In genomic region chr5:115125211-115125871, GRCm38 (mm10) we compare ENCODE assay signal across 8 mouse cellular contexts. TPM values are rescaled to one million over a fixed set of nuclear protein-coding genes. Genes with fewer than 3 reads are reported as not detected.
DNase-seq lines count a peak whose midpoint lies in the region; ATAC-seq and TF ChIP-seq lines count a peak whose summit lies in the region.

No protein-coding gene starts in this region.

- H3K9ac ChIP-seq in embryonic facial prominence, embryonic 12.5 days, result no peak overlapping the region
- no peak overlapping the region for H3K9ac ChIP-seq in heart, adult 2 months (ENCODE audit: low read depth, low read length)
- H3K9ac ChIP-seq in limb, embryonic 12.5 days (replicated peaks), result no peak overlapping the region
- no peak overlapping the region for H3K9ac ChIP-seq in midbrain, embryonic 16.5 days (ENCODE audit: low read depth, low read length)

- no peak; the same call in 1 of the 2 replicates for TF ChIP-seq CTCF in heart, adult 2 months (IDR thresholded peaks at IDR 0.05)

- H3K79me2 ChIP-seq in heart, adult 2 months (replicated peaks; ENCODE audit: control insufficient read depth, insufficient read depth, low read length), result no peaks in the 10 kb centered on the region

- peak; percentile 85 to 86 for DNase-seq in B cell, adult 2 months
- DNase-seq in adrenal gland, postnatal 36 days, result peak; percentile 81 to 88
- DNase-seq in heart, adult 2 months, result peak; percentile 89 to 90
- DNase-seq in kidney, adult 8-10 months, result peak; percentile 80 to 86
- DNase-seq in spleen, postnatal 10 days (ENCODE audit: low spot score in 2 of 2), result peak; percentile 74 to 88

- H3K4me2 ChIP-seq in embryonic facial prominence, embryonic 12.5 days (replicated peaks), result no peak overlapping the region
- no peak overlapping the region for H3K4me2 ChIP-seq in limb, embryonic 12.5 days
- no peak overlapping the region for H3K4me2 ChIP-seq in midbrain, embryonic 16.5 days (ENCODE audit: low read length)

- no peak overlapping the region; the same call in 1 of the 2 replicates for H3K27ac ChIP-seq in embryonic facial prominence, embryonic 12.5 days
- peak overlapping the region; percentile 38 for H3K27ac ChIP-seq in heart, adult 2 months
- H3K27ac ChIP-seq in limb, embryonic 12.5 days, result peak overlapping the region; percentile 25; the same call in 1 of the 2 replicates
- H3K27ac ChIP-seq in midbrain, embryonic 16.5 days (ENCODE audit: low read length), result no peak overlapping the region

- peaks cover 62% of the 10 kb centered on the region for H3K36me3 ChIP-seq in embryonic facial prominence, embryonic 12.5 days
- H3K36me3 ChIP-seq in heart, adult 2 months (ENCODE audit: control insufficient read depth, insufficient read depth, low read length), result no peaks in the 10 kb centered on the region
- H3K36me3 ChIP-seq in limb, embryonic 12.5 days, result peaks cover 81% of the 10 kb centered on the region
- H3K36me3 ChIP-seq in midbrain, embryonic 16.5 days (ENCODE audit: control insufficient read depth, insufficient read depth, low read length), result peaks cover 14% of the 10 kb centered on the region; the same call in 1 of the 2 replicates

- peak; percentile 32; the same call in 1 of the 2 replicates for ATAC-seq in embryonic facial prominence, embryonic 12.5 days (ENCODE audit: insufficient number of reproducible peaks, insufficient read depth, low FRiP score, low TSS enrichment)
- no peak for ATAC-seq in limb, embryonic 12.5 days (ENCODE audit: insufficient number of reproducible peaks, insufficient read depth, low FRiP score, low TSS enrichment, low read depth)
- ATAC-seq in midbrain, embryonic 16.5 days, result peak; percentile 70; the same call in 1 of the 2 replicates

- no peaks in the 10 kb centered on the region for H3K27me3 ChIP-seq in embryonic facial prominence, embryonic 12.5 days
- H3K27me3 ChIP-seq in heart, adult 2 months (ENCODE audit: control insufficient read depth, insufficient read depth, low read length), result no peaks in the 10 kb centered on the region
- no peaks in the 10 kb centered on the region for H3K27me3 ChIP-seq in limb, embryonic 12.5 days
- H3K27me3 ChIP-seq in midbrain, embryonic 16.5 days (ENCODE audit: control insufficient read depth, insufficient read depth, low read depth, low read length), result no peaks in the 10 kb centered on the region

- no peak overlapping the region for H3K4me3 ChIP-seq in embryonic facial prominence, embryonic 12.5 days
- no peak overlapping the region for H3K4me3 ChIP-seq in heart, adult 2 months
- H3K4me3 ChIP-seq in limb, embryonic 12.5 days (replicated peaks), result no peak overlapping the region
- H3K4me3 ChIP-seq in midbrain, embryonic 16.5 days (ENCODE audit: low read depth, low read length), result no peak overlapping the region

- intact Hi-C loops in heart, adult 2 months (cut with DNase I), result loop anchor here (2.0 to 10.0 kb wide), 4 partner anchors 37 to 219 kb away; partner anchors contain the start of genes Cox6a1, Gatc and Triap1

- 31% methylated on average over 24 of the region's 24 CpGs for WGBS in embryonic facial prominence, embryonic 12.5 days
- whole genome bisulfite sequencing in heart, adult 2 months, result 14% methylated on average over 24 of the region's 24 CpGs
- 31% methylated on average over 24 of the region's 24 CpGs for WGBS in limb, embryonic 12.5 days
- 17% methylated on average over 24 of the region's 24 CpGs for WGBS in midbrain, embryonic 16.5 days

- H3K4me1 ChIP-seq in embryonic facial prominence, embryonic 12.5 days, result no peaks in the 10 kb centered on the region
- peaks cover 2% of the 10 kb centered on the region for H3K4me1 ChIP-seq in heart, adult 2 months (ENCODE audit: control insufficient read depth, insufficient read depth, low read length)
- peaks cover 10% of the 10 kb centered on the region for H3K4me1 ChIP-seq in limb, embryonic 12.5 days (replicated peaks)
- H3K4me1 ChIP-seq in midbrain, embryonic 16.5 days (ENCODE audit: control insufficient read depth, insufficient read depth, low read length), result no peaks in the 10 kb centered on the region; the same call in 1 of the 2 replicates

- peak; percentile 95 for TF ChIP-seq EP300 in heart, adult 2 months (IDR thresholded peaks at IDR 0.05; ENCODE audit: insufficient read depth, low read depth, low read length)

- no peaks in the 10 kb centered on the region for H3K9me3 ChIP-seq in embryonic facial prominence, embryonic 12.5 days
- no peaks in the 10 kb centered on the region for H3K9me3 ChIP-seq in limb, embryonic 12.5 days
- H3K9me3 ChIP-seq in midbrain, embryonic 16.5 days (replicated peaks; ENCODE audit: control insufficient read depth, low read length, poor library complexity, severe bottlenecking), result no peaks in the 10 kb centered on the region

- TF ChIP-seq POLR2A in heart, adult 2 months (IDR thresholded peaks at IDR 0.05; ENCODE audit: insufficient read depth, low read depth, low read length), result 0 out of 2 replicates have a peak, but pooled peaks have one; percentile 19

RNA-seq across cellular contexts. Expression of gene Acads, which starts 6.2 kb away (rescaled TPM):
- total RNA-seq in adrenal gland, postnatal 36 days (2021), result 100 to 1,000 TPM; 156 to 220 TPM
- polyA plus RNA-seq in embryonic facial prominence, embryonic 12.5 days (2016; fragmentation: Nextera tagmentation; extraction: Ambion mirVana), result 52.4 and 52.8 TPM in 2 replicates
- total RNA-seq in heart, adult 2 months (2021), result 100 to 1,000 TPM; 199 to 228 TPM
- polyA plus RNA-seq in heart, adult 2 months (2012; rRNA removed), result 256 and 333 TPM in 2 replicates
- 65.2 and 69.5 TPM in 2 replicates for polyA plus RNA-seq in limb, embryonic 12.5 days (2016; fragmentation: Nextera tagmentation; extraction: Ambion mirVana)
- 14.2 and 15.8 TPM in 2 replicates for polyA plus RNA-seq in midbrain, embryonic 16.5 days (2015; fragmentation: Nextera tagmentation; extraction: Ambion mirVana)

RNA-seq across cellular contexts. Expression of gene Unc119b, which starts 9.4 kb away (rescaled TPM):
- total RNA-seq in adrenal gland, postnatal 36 days (2021), result 10 to 100 TPM; 38.9 to 45.3 TPM
- 56.0 and 56.3 TPM in 2 replicates for polyA plus RNA-seq in embryonic facial prominence, embryonic 12.5 days (2016; fragmentation: Nextera tagmentation; extraction: Ambion mirVana)
- 10 to 100 TPM; 15.8 to 22.0 TPM for total RNA-seq in heart, adult 2 months (2021)
- 18.4 and 27.8 TPM in 2 replicates for polyA plus RNA-seq in heart, adult 2 months (2012; rRNA removed)
- polyA plus RNA-seq in limb, embryonic 12.5 days (2016; fragmentation: Nextera tagmentation; extraction: Ambion mirVana), result 61.7 and 62.6 TPM in 2 replicates
- polyA plus RNA-seq in midbrain, embryonic 16.5 days (2015; fragmentation: Nextera tagmentation; extraction: Ambion mirVana), result 27.7 and 30.5 TPM in 2 replicates

RNA-seq across cellular contexts. Expression of gene Gm10401, which starts 27.2 kb away (rescaled TPM):
- not detected for total RNA-seq in adrenal gland, postnatal 36 days (2021)
- 31.3 and 34.4 TPM in 2 replicates for polyA plus RNA-seq in embryonic facial prominence, embryonic 12.5 days (2016; fragmentation: Nextera tagmentation; extraction: Ambion mirVana)
- total RNA-seq in heart, adult 2 months (2021), result not detected
- not detected in 2 replicates for polyA plus RNA-seq in heart, adult 2 months (2012; rRNA removed)
- polyA plus RNA-seq in limb, embryonic 12.5 days (2016; fragmentation: Nextera tagmentation; extraction: Ambion mirVana), result 36.3 and 38.8 TPM in 2 replicates
- polyA plus RNA-seq in midbrain, embryonic 16.5 days (2015; fragmentation: Nextera tagmentation; extraction: Ambion mirVana), result 34.8 and 43.1 TPM in 2 replicates

RNA-seq across cellular contexts. Expression of gene Mlec, which starts 32.6 kb away (rescaled TPM):
- 100 to 1,000 TPM; 184 to 197 TPM for total RNA-seq in adrenal gland, postnatal 36 days (2021)
- 82.1 and 86.6 TPM in 2 replicates for polyA plus RNA-seq in embryonic facial prominence, embryonic 12.5 days (2016; fragmentation: Nextera tagmentation; extraction: Ambion mirVana)
- total RNA-seq in heart, adult 2 months (2021), result 10 to 100 TPM; 74.6 to 80.6 TPM
- polyA plus RNA-seq in heart, adult 2 months (2012; rRNA removed), result 40.4 and 75.4 TPM in 2 replicates
- polyA plus RNA-seq in limb, embryonic 12.5 days (2016; fragmentation: Nextera tagmentation; extraction: Ambion mirVana), result 76.6 and 89.6 TPM in 2 replicates
- polyA plus RNA-seq in midbrain, embryonic 16.5 days (2015; fragmentation: Nextera tagmentation; extraction: Ambion mirVana), result 22.9 and 25.4 TPM in 2 replicates

Comparison
In these comparisons a context has a peak if more than half of its experiments do, and no peak if none do; other contexts are left out.
1. H3K27ac ChIP-seq: peak in heart, adult 2 months (single experiment) and limb, embryonic 12.5 days (single experiment); none in embryonic facial prominence, embryonic 12.5 days (single experiment) and midbrain, embryonic 16.5 days (single experiment).
2. RNA of gene Gm10401, which starts 27.2 kb away (polyA plus RNA-seq): 34.8 to 43.1 TPM in midbrain, embryonic 16.5 days, 36.3 to 38.8 TPM in limb, embryonic 12.5 days and 31.3 to 34.4 TPM in embryonic facial prominence, embryonic 12.5 days; not detected in heart, adult 2 months; every median in the first group is over 10 times any median in the second.
3. Peak in every context shown above with its lines, with median percentiles within 50 percentile points of each other: DNase-seq.